Mouse (Mus musculus) liver, embryonic 14.5 days (tissue): ENCODE measurements at regions not wholly inside any gene's neighbourhood (a gene's known extent, or its start where the extent isn't known, plus 50 kb on each side); places are given as distances from the start of the nearest gene placed in this dataset.

Experiments used
- ATAC-seq: fragments of 200-750 bp; cut with Nextera tagmentation; 2 replicates; pipeline ENCODE4 v1.8.0; 2017; ENCODE audit warnings: moderate number of reproducible peaks, mild to moderate bottlenecking, moderate library complexity; ENCODE audit not compliant: insufficient read depth
- DNase-seq, 3 experiments: peaks; one replicate each; pipeline ENCODE4 v3.0.0-alpha.2; 2012 to 2013; ENCODE audit warnings: low read depth in 3 of 3, low spot score in 3 of 3
- H3K27ac ChIP-seq: fragments of 300-500 bp; sonication (generic); 2 replicates; pipeline ENCODE4 v1.5.1; 2014; ENCODE audit warnings: moderate library complexity, mild to moderate bottlenecking, control low read depth, inconsistent platforms
- H3K27me3 ChIP-seq: fragments of 300-500 bp; sonication (generic); 2 replicates; pipeline ENCODE4 v1.6.1; 2014; ENCODE audit warnings: mild to moderate bottlenecking, low read length, moderate library complexity; ENCODE audit not compliant: control insufficient read depth, insufficient read depth
- H3K36me3 ChIP-seq: fragments of 300-500 bp; sonication (generic); replicated peaks from 2 replicates; pipeline ENCODE4 v1.6.1; 2014; ENCODE audit warnings: low read depth; ENCODE audit not compliant: control insufficient read depth, insufficient read depth
- H3K4me1 ChIP-seq, 2 experiments: fragments of 200-500 bp in 1 of 2; fragments of 300-500 bp in 1 of 2; sonication (generic) in 1 of 2; replicated peaks; 2 replicates each; pipeline ENCODE4 v1.6.1; 2012 to 2014; ENCODE audit warnings: antibody characterized with exemption in 1 of 2, inconsistent platforms in 1 of 2, low read length in 1 of 2; ENCODE audit not compliant: control insufficient read depth in 2 of 2, insufficient read depth in 2 of 2
- H3K4me2 ChIP-seq: fragments of 300-500 bp; sonication (generic); 2 replicates; pipeline ENCODE4 v1.6.1; 2014; ENCODE audit warnings: low read depth, mild to moderate bottlenecking, control low read depth, moderate library complexity
- H3K4me3 ChIP-seq, 2 experiments: fragments of 200-500 bp in 1 of 2; fragments of 300-500 bp in 1 of 2; sonication (generic) in 1 of 2; 2 replicates each; pipeline ENCODE4 v1.5.1; 2012 to 2014; ENCODE audit warnings: low read depth in 2 of 2, low read length in 2 of 2, mild to moderate bottlenecking in 2 of 2, control low read depth in 1 of 2, inconsistent platforms in 1 of 2, moderate library complexity in 1 of 2; ENCODE audit not compliant: insufficient read depth in 1 of 2
- H3K9ac ChIP-seq: fragments of 300-500 bp; sonication (generic); replicated peaks from 2 replicates; pipeline ENCODE4 v1.6.1; 2014; ENCODE audit warnings: mild to moderate bottlenecking, control low read depth, moderate library complexity
- H3K9me3 ChIP-seq: fragments of 300-500 bp; sonication (generic); 2 replicates; pipeline ENCODE4 v1.6.1; 2016; ENCODE audit warnings: low read length, mixed read lengths; ENCODE audit not compliant: control insufficient read depth
- CTCF ChIP-seq: IDR thresholded peaks from 2 replicates; pipeline ENCODE4 v1.5.1; 2016; ENCODE audit warnings: antibody characterized with exemption, low read depth, control low read depth
- EP300 ChIP-seq: IDR thresholded peaks from 2 replicates; pipeline ENCODE4 v1.6.1; 2016; ENCODE audit warnings: antibody characterized with exemption, low read depth
- WGBS: fragments of 180-500 bp; shearing (Covaris S2); extraction: QIAGEN DNeasy Blood & Tissue Kit; methylation state at CpG from one replicate; pipeline ENCODE4 v1.1.7; 2014; ENCODE audit not compliant: insufficient replicate concordance; 5-methylcytosine and 5-hydroxymethylcytosine counted together

GRCm38 (mm10) chr12:45710766-45711165 lies 636.3 kb upstream of the Stxbp6 start:
- no peaks in the 10 kb centered on the region for H3K27me3 ChIP-seq
- no peaks in the 10 kb centered on the region for H3K4me1 ChIP-seq
- ATAC-seq (no peak), DNase-seq (no peak)
- WGBS, result 48% methylated on average over 1 of the region's 1 CpGs
- H3K27ac ChIP-seq, result no peak overlapping the region
- no peak overlapping the region for H3K4me3 ChIP-seq
- no peak overlapping the region for H3K9ac ChIP-seq
- H3K4me2 ChIP-seq, result no peak overlapping the region
- no peaks in the 10 kb centered on the region for H3K36me3 ChIP-seq
- no peaks in the 10 kb centered on the region for H3K9me3 ChIP-seq
- TF ChIP-seq EP300, result no peak
- no peak for TF ChIP-seq CTCF

- 42% methylated on average over 1 of the region's 1 CpGs for WGBS
- Histone ChIP-seq H3K9me3 (no peaks in the 10 kb centered on the region), H3K27ac (no peak overlapping the region), H3K4me2 (no peak overlapping the region), H3K4me1 (no peaks in the 10 kb centered on the region), H3K4me3 (no peak overlapping the region), H3K36me3 (no peaks in the 10 kb centered on the region), H3K27me3 (no peaks in the 10 kb centered on the region), H3K9ac (no peak overlapping the region)
- TF ChIP-seq EP300, result no peak
- TF ChIP-seq CTCF, result no peak
- no peak for ATAC-seq
- no peak for DNase-seq
These were observed 614.8 kb upstream of the Stxbp6 start for GRCm38 (mm10) chr12:45689291-45689690.

GRCm38 (mm10) chr12:45686765-45687164 lies 612.3 kb upstream of the Stxbp6 start:
- H3K27me3 ChIP-seq, result no peaks in the 10 kb centered on the region
- H3K36me3 ChIP-seq, result no peaks in the 10 kb centered on the region
- no peaks in the 10 kb centered on the region for H3K9me3 ChIP-seq
- TF ChIP-seq CTCF, result no peak
- no peak for TF ChIP-seq EP300
- DNase-seq, result no peak
- no peak overlapping the region for H3K4me3 ChIP-seq
- H3K4me2 ChIP-seq, result no peak overlapping the region
- no peak for ATAC-seq
- no peak overlapping the region for H3K9ac ChIP-seq
- H3K4me1 ChIP-seq, result no peaks in the 10 kb centered on the region
- H3K27ac ChIP-seq, result no peak overlapping the region

- H3K36me3 ChIP-seq, result no peaks in the 10 kb centered on the region
- 47% methylated on average over 3 of the region's 3 CpGs for WGBS
- H3K4me3 ChIP-seq, result no peak overlapping the region
- DNase-seq (no peak), ATAC-seq (no peak)
- TF ChIP-seq EP300 (no peak), CTCF (no peak)
- H3K4me2 ChIP-seq, result no peak overlapping the region
- no peaks in the 10 kb centered on the region for H3K9me3 ChIP-seq
- no peaks in the 10 kb centered on the region for H3K27me3 ChIP-seq
- no peak overlapping the region for H3K27ac ChIP-seq
- H3K9ac ChIP-seq, result no peak overlapping the region
- H3K4me1 ChIP-seq, result no peaks in the 10 kb centered on the region
These were observed 597.9 kb upstream of the Stxbp6 start for GRCm38 (mm10) chr12:45672361-45672760.

GRCm38 (mm10) chr12:45671554-45671948 lies 597.0 kb upstream of the Stxbp6 start:
- no peaks in the 10 kb centered on the region for H3K36me3 ChIP-seq
- H3K27me3 ChIP-seq, result no peaks in the 10 kb centered on the region
- no peak overlapping the region for H3K9ac ChIP-seq
- no peak overlapping the region for H3K4me2 ChIP-seq
- no peaks in the 10 kb centered on the region for H3K4me1 ChIP-seq
- TF ChIP-seq EP300, result no peak
- TF ChIP-seq CTCF, result no peak
- ATAC-seq (no peak), DNase-seq (no peak)
- H3K27ac ChIP-seq, result no peak overlapping the region
- WGBS, result 59% methylated on average over 4 of the region's 4 CpGs
- no peak overlapping the region for H3K4me3 ChIP-seq
- H3K9me3 ChIP-seq, result no peaks in the 10 kb centered on the region
